Mouse (Mus musculus): ENCODE measurements at regions not wholly inside any gene's neighbourhood (a gene's known extent, or its start where the extent isn't known, plus 50 kb on each side); places are given as distances from the start of the nearest gene placed in this dataset.

GRCm38 (mm10) chr4:72656206-72656605, 196.2 kb downstream of the Aldoart1 start:
- Histone ChIP-seq H3ac (ENCODE audit: control insufficient read depth, insufficient read length, low read depth) (no peak overlapping the region), H3K36me3 (ENCODE audit: control insufficient read depth, insufficient read depth) (no peaks in the 10 kb centered on the region), H3K79me2 (ENCODE audit: control insufficient read depth, insufficient read depth) (no peaks in the 10 kb centered on the region), H3K27me3 (ENCODE audit: control insufficient read depth, insufficient read depth, insufficient read length) (no peaks in the 10 kb centered on the region), H3K79me3 (ENCODE audit: low read depth) (no peaks in the 10 kb centered on the region), H3K4me3 (ENCODE audit: insufficient read depth, poor library complexity, severe bottlenecking) (no peak overlapping the region)
- TF ChIP-seq MYOD1 (IDR thresholded peaks at IDR 0.05; ENCODE audit: control insufficient read depth, insufficient read length, low read depth) = peak; percentile 12
- peak; percentile 34 for TF ChIP-seq CEBPB (IDR thresholded peaks at IDR 0.05; ENCODE audit: low read depth)
- no peak for TF ChIP-seq CTCF (IDR thresholded peaks at IDR 0.05; ENCODE audit: control insufficient read depth, insufficient read depth, insufficient read length)
- no peak for TF ChIP-seq MYOG (IDR thresholded peaks at IDR 0.05; ENCODE audit: control insufficient read depth, extremely low read depth, insufficient read length)

GRCm38 (mm10) chr4:72647130-72647529, 205.3 kb downstream of the Aldoart1 start:
- TF ChIP-seq FOSL1 (IDR thresholded peaks at IDR 0.05; ENCODE audit: insufficient read depth, low read length, poor library complexity, severe bottlenecking) (peak; percentile 82), USF1 (IDR thresholded peaks at IDR 0.05; ENCODE audit: low read depth) (no peak), MAX (IDR thresholded peaks at IDR 0.05) (no peak), MYOD1 (IDR thresholded peaks at IDR 0.05; ENCODE audit: control insufficient read depth, insufficient read length, low read depth) (no peak), CEBPB (IDR thresholded peaks at IDR 0.05; ENCODE audit: low read depth) (no peak), CTCF (IDR thresholded peaks at IDR 0.05; ENCODE audit: control insufficient read depth, insufficient read depth, insufficient read length) (no peak), MYOG (IDR thresholded peaks at IDR 0.05; ENCODE audit: control insufficient read depth, extremely low read depth, insufficient read length) (no peak)
- H3K4me3 ChIP-seq (ENCODE audit: insufficient read depth, poor library complexity, severe bottlenecking) = no peak overlapping the region
- H3ac ChIP-seq (ENCODE audit: control insufficient read depth, insufficient read length, low read depth) = no peak overlapping the region
- no peaks in the 10 kb centered on the region for H3K27me3 ChIP-seq (ENCODE audit: control insufficient read depth, insufficient read depth, insufficient read length)
- H3K79me2 ChIP-seq (ENCODE audit: control insufficient read depth, insufficient read depth) = no peaks in the 10 kb centered on the region
- no peaks in the 10 kb centered on the region for H3K79me3 ChIP-seq (ENCODE audit: low read depth)
- H3K36me3 ChIP-seq (ENCODE audit: control insufficient read depth, insufficient read depth) = no peaks in the 10 kb centered on the region

GRCm38 (mm10) chr4:72629416-72629815, 223.0 kb downstream of the Aldoart1 start:
- no peaks in the 10 kb centered on the region for H3K27me3 ChIP-seq (ENCODE audit: control insufficient read depth, insufficient read depth, insufficient read length)
- no peaks in the 10 kb centered on the region for H3K79me3 ChIP-seq (ENCODE audit: low read depth)
- H3K79me2 ChIP-seq (ENCODE audit: control insufficient read depth, insufficient read depth) = no peaks in the 10 kb centered on the region
- no peak overlapping the region for H3K4me3 ChIP-seq (ENCODE audit: insufficient read depth, poor library complexity, severe bottlenecking)
- TF ChIP-seq MYOG (IDR thresholded peaks at IDR 0.05; ENCODE audit: control insufficient read depth, extremely low read depth, insufficient read length) = no peak
- TF ChIP-seq MYOD1 (IDR thresholded peaks at IDR 0.05; ENCODE audit: control insufficient read depth, insufficient read length, low read depth) = no peak
- no peak for TF ChIP-seq CTCF (IDR thresholded peaks at IDR 0.05; ENCODE audit: control insufficient read depth, insufficient read depth, insufficient read length)
- TF ChIP-seq MAX (IDR thresholded peaks at IDR 0.05) = no peak
- no peak for TF ChIP-seq FOSL1 (IDR thresholded peaks at IDR 0.05; ENCODE audit: insufficient read depth, low read length, poor library complexity, severe bottlenecking)
- no peak for TF ChIP-seq CEBPB (IDR thresholded peaks at IDR 0.05; ENCODE audit: low read depth)
- no peak for TF ChIP-seq USF1 (IDR thresholded peaks at IDR 0.05; ENCODE audit: low read depth)
- no peak overlapping the region for H3ac ChIP-seq (ENCODE audit: control insufficient read depth, insufficient read length, low read depth)
- H3K36me3 ChIP-seq (ENCODE audit: control insufficient read depth, insufficient read depth) = no peaks in the 10 kb centered on the region

- Histone ChIP-seq H3K79me3 (ENCODE audit: low read depth) (no peaks in the 10 kb centered on the region), H3K27me3 (ENCODE audit: control insufficient read depth, insufficient read depth, insufficient read length) (no peaks in the 10 kb centered on the region), H3ac (ENCODE audit: control insufficient read depth, insufficient read length, low read depth) (no peak overlapping the region), H3K36me3 (ENCODE audit: control insufficient read depth, insufficient read depth) (no peaks in the 10 kb centered on the region), H3K79me2 (ENCODE audit: control insufficient read depth, insufficient read depth) (no peaks in the 10 kb centered on the region), H3K4me3 (ENCODE audit: insufficient read depth, poor library complexity, severe bottlenecking) (no peak overlapping the region)
- TF ChIP-seq MYOD1 (IDR thresholded peaks at IDR 0.05; ENCODE audit: control insufficient read depth, insufficient read length, low read depth) (peak; percentile 84), USF1 (IDR thresholded peaks at IDR 0.05; ENCODE audit: low read depth) (no peak)
Measured at GRCm38 (mm10) chr4:72627219-72627930, 225.1 kb downstream of the Aldoart1 start.

- Histone ChIP-seq H3K4me3 (ENCODE audit: insufficient read depth, poor library complexity, severe bottlenecking) (no peak overlapping the region), H3K36me3 (ENCODE audit: control insufficient read depth, insufficient read depth) (no peaks in the 10 kb centered on the region), H3K27me3 (ENCODE audit: control insufficient read depth, insufficient read depth, insufficient read length) (no peaks in the 10 kb centered on the region), H3ac (ENCODE audit: control insufficient read depth, insufficient read length, low read depth) (no peak overlapping the region), H3K79me3 (ENCODE audit: low read depth) (no peaks in the 10 kb centered on the region), H3K79me2 (ENCODE audit: control insufficient read depth, insufficient read depth) (no peaks in the 10 kb centered on the region)
- TF ChIP-seq CEBPB (IDR thresholded peaks at IDR 0.05; ENCODE audit: low read depth) = no peak
- TF ChIP-seq CTCF (IDR thresholded peaks at IDR 0.05; ENCODE audit: control insufficient read depth, insufficient read depth, insufficient read length) = no peak
- TF ChIP-seq MYOD1 (IDR thresholded peaks at IDR 0.05; ENCODE audit: control insufficient read depth, insufficient read length, low read depth) = no peak
- no peak for TF ChIP-seq USF1 (IDR thresholded peaks at IDR 0.05; ENCODE audit: low read depth)
- no peak for TF ChIP-seq MYOG (IDR thresholded peaks at IDR 0.05; ENCODE audit: control insufficient read depth, extremely low read depth, insufficient read length)
- no peak for TF ChIP-seq MAX (IDR thresholded peaks at IDR 0.05)
- no peak for TF ChIP-seq FOSL1 (IDR thresholded peaks at IDR 0.05; ENCODE audit: insufficient read depth, low read length, poor library complexity, severe bottlenecking)
Measured at GRCm38 (mm10) chr4:72605107-72605506, 247.3 kb downstream of the Aldoart1 start.

GRCm38 (mm10) chr4:72595494-72595893, 256.9 kb downstream of the Aldoart1 start:
- no peaks in the 10 kb centered on the region for H3K36me3 ChIP-seq (ENCODE audit: control insufficient read depth, insufficient read depth)
- no peaks in the 10 kb centered on the region for H3K79me2 ChIP-seq (ENCODE audit: control insufficient read depth, insufficient read depth)
- TF ChIP-seq USF1 (IDR thresholded peaks at IDR 0.05; ENCODE audit: low read depth) = no peak
- no peak for TF ChIP-seq FOSL1 (IDR thresholded peaks at IDR 0.05; ENCODE audit: insufficient read depth, low read length, poor library complexity, severe bottlenecking)
- TF ChIP-seq MYOG (IDR thresholded peaks at IDR 0.05; ENCODE audit: control insufficient read depth, extremely low read depth, insufficient read length) = no peak
- no peak for TF ChIP-seq CTCF (IDR thresholded peaks at IDR 0.05; ENCODE audit: control insufficient read depth, insufficient read depth, insufficient read length)
- TF ChIP-seq CEBPB (IDR thresholded peaks at IDR 0.05; ENCODE audit: low read depth) = no peak
- no peak for TF ChIP-seq MYOD1 (IDR thresholded peaks at IDR 0.05; ENCODE audit: control insufficient read depth, insufficient read length, low read depth)
- TF ChIP-seq MAX (IDR thresholded peaks at IDR 0.05) = no peak
- no peak overlapping the region for H3ac ChIP-seq (ENCODE audit: control insufficient read depth, insufficient read length, low read depth)
- no peak overlapping the region for H3K4me3 ChIP-seq (ENCODE audit: insufficient read depth, poor library complexity, severe bottlenecking)
- H3K27me3 ChIP-seq (ENCODE audit: control insufficient read depth, insufficient read depth, insufficient read length) = no peaks in the 10 kb centered on the region
- no peaks in the 10 kb centered on the region for H3K79me3 ChIP-seq (ENCODE audit: low read depth)

Measured in C2C12 (cell line).